Mouse (Mus musculus) gastrocnemius, adult 2 months (tissue): Measurements from ENCODE around the gene Ccdc62. TPM values are rescaled to one million over a fixed set of nuclear protein-coding genes. Genes with fewer than 3 reads are reported as not detected.

Experiments used
- DNase-seq: peaks from one replicate; pipeline ENCODE4 v3.0.0; 2022
- H3K27ac ChIP-seq: fragments of 200-600 bp; 2 replicates; pipeline ENCODE4 v1.8.1; 2022; ENCODE audit warnings: mild to moderate bottlenecking
- H3K4me3 ChIP-seq: fragments of 200-600 bp; 2 replicates; pipeline ENCODE4 v1.8.1; 2022; ENCODE audit warnings: mild to moderate bottlenecking, moderate library complexity
- CTCF ChIP-seq: fragments of 200-600 bp; IDR thresholded peaks from 2 replicates; pipeline ENCODE4 v1.8.1; 2022; ENCODE audit warnings: antibody characterized with exemption, mild to moderate bottlenecking, moderate library complexity
- intact Hi-C: fragments of 180-260 bp; cut with DNase I; formaldehyde crosslinking; loops from one replicate; pipeline ENCODE4 v1.15.1; 2025
- total RNA-seq, 2 experiments: library from RNA; stranded (reverse); gene quantifications; 2 replicates each; pipeline ENCODE4 v1.2.3; 2021

Ccdc62 gene
- total RNA-seq, 2 experiments from 2014 or later: 0.66 to 0.73 TPM

- intact Hi-C loops: loop anchor here (2.0 kb wide), 3 partner anchors 82 to 280 kb away; partner anchors contain the start of genes Kntc1 and Rsrc2
- TF ChIP-seq CTCF: no peak; the same call in none of the 2 replicates
- peak; percentile 100 for DNase-seq
- Histone ChIP-seq H3K4me3 (peak within 1 kb of the TSS; percentile 99), H3K27ac (peak within 1 kb of the TSS; percentile 96)
Measured at GRCm38 (mm10) chr5:123906976-123907630, 23.4 kb upstream of the Ccdc62 start, which contains the start of gene Denr. TSS of gene Denr (plus strand) at chr5:123907175.

GRCm38 (mm10) chr5:123907631-123907977 is 22.9 kb upstream of the Ccdc62 start:
- DNase-seq: no peak
- Histone ChIP-seq H3K27ac (peak overlapping the region; percentile 96), H3K4me3 (peak overlapping the region; percentile 99)
- TF ChIP-seq CTCF: no peak
- intact Hi-C loops: loop anchor here (2.0 kb wide), 3 partner anchors 83 to 281 kb away; partner anchors contain the start of genes Kntc1 and Rsrc2

GRCm38 (mm10) chr5:123914852-123915251 is 15.6 kb upstream of the Ccdc62 start:
- Histone ChIP-seq H3K4me3 (no peak overlapping the region), H3K27ac (no peak overlapping the region)
- intact Hi-C loops: no loop called here
- no peak for DNase-seq
- no peak for TF ChIP-seq CTCF

GRCm38 (mm10) chr5:123922112-123922511 is 8.4 kb upstream of the Ccdc62 start:
- intact Hi-C loops: no loop called here
- no peak for TF ChIP-seq CTCF
- no peak overlapping the region for H3K4me3 ChIP-seq
- no peak overlapping the region for H3K27ac ChIP-seq
- no peak for DNase-seq

GRCm38 (mm10) chr5:123927118-123927517 is 3.4 kb upstream of the Ccdc62 start, which contains the start of gene Gm43518:
TSS of gene Gm43518 (plus strand) at chr5:123927418.
- DNase-seq: no peak
- no peak within 1 kb of the TSS for H3K4me3 ChIP-seq
- H3K27ac ChIP-seq: no peak within 1 kb of the TSS
- no peak for TF ChIP-seq CTCF
- intact Hi-C loops: no loop called here

- intact Hi-C loops: no loop called here
- peak overlapping the region; percentile 94 for H3K4me3 ChIP-seq
- no peak for DNase-seq
- no peak for TF ChIP-seq CTCF
- H3K27ac ChIP-seq: peak overlapping the region; percentile 99
Measured at GRCm38 (mm10) chr5:123931131-123931530, 652 bp downstream of the Ccdc62 start.

GRCm38 (mm10) chr5:123932927-123933326 is 2.4 kb downstream of the Ccdc62 start:
- Histone ChIP-seq H3K27ac (no peak overlapping the region), H3K4me3 (no peak overlapping the region)
- intact Hi-C loops: no loop called here
- DNase-seq: no peak
- peak; percentile 29 for TF ChIP-seq CTCF

- H3K4me3 ChIP-seq: no peak overlapping the region
- no peak for DNase-seq
- no peak overlapping the region for H3K27ac ChIP-seq
- intact Hi-C loops: no loop called here
- no peak for TF ChIP-seq CTCF
Measured at GRCm38 (mm10) chr5:123933556-123933955, 3.1 kb downstream of the Ccdc62 start.

- peak; percentile 30; the same call in 1 of the 2 replicates for TF ChIP-seq CTCF
- intact Hi-C loops: no loop called here
- Histone ChIP-seq H3K4me3 (no peak overlapping the region), H3K27ac (no peak overlapping the region)
- no peak for DNase-seq
Measured at GRCm38 (mm10) chr5:123933957-123934591, 3.6 kb downstream of the Ccdc62 start.

GRCm38 (mm10) chr5:123935931-123936330 is 5.5 kb downstream of the Ccdc62 start:
- DNase-seq: no peak
- H3K27ac ChIP-seq: no peak overlapping the region
- intact Hi-C loops: no loop called here
- no peak overlapping the region for H3K4me3 ChIP-seq
- no peak for TF ChIP-seq CTCF

- no peak for TF ChIP-seq CTCF
- intact Hi-C loops: no loop called here
- Histone ChIP-seq H3K27ac (no peak overlapping the region), H3K4me3 (no peak overlapping the region)
- DNase-seq: no peak
Measured at GRCm38 (mm10) chr5:123938479-123938878, 8.0 kb downstream of the Ccdc62 start.

- Histone ChIP-seq H3K27ac (no peak overlapping the region), H3K4me3 (no peak overlapping the region)
- TF ChIP-seq CTCF: no peak
- DNase-seq: no peak
- intact Hi-C loops: loop anchor here (2.0 kb wide), 1 partner anchor 138 kb away; no protein-coding TSS in a partner anchor
Measured at GRCm38 (mm10) chr5:123946546-123946945, 16.1 kb downstream of the Ccdc62 start.

GRCm38 (mm10) chr5:123947041-123947761 is 16.7 kb downstream of the Ccdc62 start:
- no peak overlapping the region for H3K27ac ChIP-seq
- no peak for DNase-seq
- peak; percentile 82 for TF ChIP-seq CTCF
- H3K4me3 ChIP-seq: no peak overlapping the region
- intact Hi-C loops: loop anchor here (1.0 to 2.0 kb wide), 2 partner anchors 45 to 138 kb away; no protein-coding TSS in a partner anchor
